Comparison of ENCODE assay signal across 16 mouse cellular contexts in genomic region chr3:26874706-26875105, GRCm38 (mm10).
DNase-seq lines count a peak whose midpoint lies in the region; ATAC-seq lines count a peak whose summit lies in the region.
"Had no signal": no experiment of that assay in that cellular context is flagged by ENCODE, and none has a peak within 500 bp of the region (broad histone marks: within the 10 kb centered on the region; RNA-seq: fewer than 3 reads in every experiment).

No protein-coding gene starts in this region.

- no peak overlapping the region for H3K9ac ChIP-seq in forebrain, embryonic 15.5 days (replicated peaks)
- H3K9ac ChIP-seq in forebrain, embryonic 12.5 days: no peak overlapping the region
- H3K9ac ChIP-seq in forebrain, embryonic 16.5 days (replicated peaks; ENCODE audit: low read depth, low read length): no peak overlapping the region
- H3K9ac ChIP-seq in neural tube, embryonic 15.5 days (replicated peaks): no peak overlapping the region
- H3K9ac ChIP-seq: heart, embryonic 15.5 days had no signal

- 48% methylated on average over 2 of the region's 2 CpGs for WGBS in forebrain, embryonic 15.5 days
- 80% methylated on average over 2 of the region's 2 CpGs for WGBS in forebrain, embryonic 12.5 days
- 49% methylated on average over 2 of the region's 2 CpGs for WGBS in forebrain, embryonic 16.5 days
- 71% methylated on average over 2 of the region's 2 CpGs for whole genome bisulfite sequencing in neural tube, embryonic 15.5 days

- peak; percentile 83 for ATAC-seq in forebrain, embryonic 15.5 days (replicated peaks)
- no peak for ATAC-seq in forebrain, embryonic 12.5 days (ENCODE audit: low FRiP score)
- peak; percentile 91 for ATAC-seq in forebrain, embryonic 16.5 days
- ATAC-seq in neural tube, embryonic 15.5 days (ENCODE audit: low FRiP score): no peak
- no peak for ATAC-seq in activated CD4-positive, CD25-positive, alpha-beta regulatory T cell, adult 4 months

- H3K4me3 ChIP-seq in forebrain, embryonic 15.5 days: no peak overlapping the region
- no peak overlapping the region for H3K4me3 ChIP-seq in forebrain, embryonic 12.5 days (replicated peaks)
- no peak overlapping the region for H3K4me3 ChIP-seq in forebrain, embryonic 16.5 days (replicated peaks; ENCODE audit: low read length)
- H3K4me3 ChIP-seq in neural tube, embryonic 15.5 days (replicated peaks): no peak overlapping the region
- H3K4me3 ChIP-seq: heart, embryonic 15.5 days; left cerebral cortex, adult 2 months; midbrain, embryonic 10.5 days had no signal

- intact Hi-C loops in left cerebral cortex, postnatal 10 days (cut with DNase I): no loop called here

- peaks cover 3% of the 10 kb centered on the region; the same call in 1 of the 2 replicates for H3K4me1 ChIP-seq in forebrain, embryonic 15.5 days
- no peaks in the 10 kb centered on the region for H3K4me1 ChIP-seq in forebrain, embryonic 12.5 days
- H3K4me1 ChIP-seq in forebrain, embryonic 16.5 days (replicated peaks; ENCODE audit: control insufficient read depth, insufficient read depth, low read length): no peaks in the 10 kb centered on the region
- no peaks in the 10 kb centered on the region for H3K4me1 ChIP-seq in neural tube, embryonic 15.5 days
- H3K4me1 ChIP-seq: heart, embryonic 15.5 days had no signal

- H3K27me3 ChIP-seq in forebrain, embryonic 15.5 days: no peaks in the 10 kb centered on the region
- no peaks in the 10 kb centered on the region for H3K27me3 ChIP-seq in forebrain, embryonic 12.5 days
- H3K27me3 ChIP-seq in forebrain, embryonic 16.5 days (replicated peaks; ENCODE audit: control insufficient read depth, insufficient read depth, low read length): no peaks in the 10 kb centered on the region
- H3K27me3 ChIP-seq in neural tube, embryonic 15.5 days (replicated peaks): no peaks in the 10 kb centered on the region
- H3K27me3 ChIP-seq: heart, embryonic 15.5 days had no signal

- H3K27ac ChIP-seq in forebrain, embryonic 15.5 days (replicated peaks): peak overlapping the region; percentile 78
- no peak overlapping the region for H3K27ac ChIP-seq in forebrain, embryonic 12.5 days
- peak overlapping the region; percentile 69 for H3K27ac ChIP-seq in forebrain, embryonic 16.5 days (ENCODE audit: low read length)
- no peak overlapping the region for H3K27ac ChIP-seq in neural tube, embryonic 15.5 days (replicated peaks)
- H3K27ac ChIP-seq: heart, embryonic 15.5 days; left cerebral cortex, adult 2 months; midbrain, embryonic 10.5 days had no signal

- DNase-seq in left cerebral cortex, postnatal 10 days (ENCODE audit: extremely low spot score in 1 of 2, low spot score in 2 of 2): peak; percentile 23 to 42
- DNase-seq in left cerebral cortex, adult 18-20 months (ENCODE audit: low spot score in 2 of 2): no peak
- DNase-seq in brain, embryonic 18.5 days (ENCODE audit: low read depth, low spot score): peak; percentile 64
- DNase-seq: B cell, adult 2 months; kidney, adult 11 months; kidney, postnatal 25 days; lung, postnatal 36 days; thymus, postnatal 14 days had no signal

- no peak overlapping the region for H3K4me2 ChIP-seq in forebrain, embryonic 15.5 days (replicated peaks)
- no peak overlapping the region for H3K4me2 ChIP-seq in forebrain, embryonic 12.5 days
- no peak overlapping the region for H3K4me2 ChIP-seq in forebrain, embryonic 16.5 days (ENCODE audit: low read length)
- H3K4me2 ChIP-seq in neural tube, embryonic 15.5 days: no peak overlapping the region
- H3K4me2 ChIP-seq: heart, embryonic 15.5 days had no signal

- H3K9me3 ChIP-seq in forebrain, embryonic 15.5 days: no peaks in the 10 kb centered on the region
- H3K9me3 ChIP-seq in forebrain, embryonic 12.5 days: no peaks in the 10 kb centered on the region
- H3K9me3 ChIP-seq in forebrain, embryonic 16.5 days (ENCODE audit: control insufficient read depth, low read length): no peaks in the 10 kb centered on the region
- no peaks in the 10 kb centered on the region for H3K9me3 ChIP-seq in neural tube, embryonic 15.5 days (replicated peaks)
- H3K9me3 ChIP-seq: heart, embryonic 15.5 days; midbrain, embryonic 10.5 days had no signal

- no peaks in the 10 kb centered on the region for H3K36me3 ChIP-seq in forebrain, embryonic 15.5 days
- no peaks in the 10 kb centered on the region for H3K36me3 ChIP-seq in forebrain, embryonic 12.5 days (replicated peaks)
- no peaks in the 10 kb centered on the region for H3K36me3 ChIP-seq in forebrain, embryonic 16.5 days (ENCODE audit: control insufficient read depth, insufficient read depth)
- H3K36me3 ChIP-seq in neural tube, embryonic 15.5 days: no peaks in the 10 kb centered on the region
- H3K36me3 ChIP-seq: heart, embryonic 15.5 days; midbrain, embryonic 10.5 days had no signal

Comparison
In these comparisons a context has a peak if more than half of its experiments do, and no peak if none do; other contexts are left out.
1. ATAC-seq: peak in forebrain, embryonic 15.5 days (single experiment) and forebrain, embryonic 16.5 days (single experiment); none in forebrain, embryonic 12.5 days (single experiment), neural tube, embryonic 15.5 days (single experiment) and activated CD4-positive, CD25-positive, alpha-beta regulatory T cell, adult 4 months (single experiment).
2. H3K27ac ChIP-seq: peak in forebrain, embryonic 15.5 days (single experiment) and forebrain, embryonic 16.5 days (single experiment); none in forebrain, embryonic 12.5 days (single experiment) and neural tube, embryonic 15.5 days (single experiment).
3. DNase-seq: peak in left cerebral cortex, postnatal 10 days (2 of 2) and brain, embryonic 18.5 days (single experiment); none in left cerebral cortex, adult 18-20 months (0 of 2).